Mouse (Mus musculus) lung, embryonic 15.5 days (tissue): ENCODE measurements at regions not wholly inside any gene's neighbourhood (a gene's known extent, or its start where the extent isn't known, plus 50 kb on each side); places are given as distances from the start of the nearest gene placed in this dataset.

ENCODE experiments used
- ATAC-seq: fragments of 200-750 bp; cut with Nextera tagmentation; 2 replicates; pipeline ENCODE4 v1.8.0; 2017; ENCODE audit warnings: moderate number of reproducible peaks, borderline replicate concordance; ENCODE audit not compliant: low FRiP score, low TSS enrichment; ENCODE audit errors: extremely low read depth
- H3K27ac ChIP-seq: fragments of 300-500 bp; sonication (generic); 2 replicates; pipeline ENCODE4 v1.5.1; 2015; ENCODE audit warnings: moderate library complexity, mild to moderate bottlenecking, inconsistent platforms
- H3K27me3 ChIP-seq: fragments of 300-500 bp; sonication (generic); 2 replicates; pipeline ENCODE4 v1.6.1; 2015; ENCODE audit warnings: inconsistent platforms
- H3K36me3 ChIP-seq: fragments of 300-500 bp; sonication (generic); 2 replicates; pipeline ENCODE4 v1.6.1; 2015; ENCODE audit warnings: inconsistent platforms
- H3K4me1 ChIP-seq: fragments of 300-500 bp; sonication (generic); 2 replicates; pipeline ENCODE4 v1.6.1; 2015; ENCODE audit warnings: inconsistent platforms
- H3K4me2 ChIP-seq: fragments of 300-500 bp; sonication (generic); 2 replicates; pipeline ENCODE4 v1.6.1; 2015; ENCODE audit warnings: inconsistent platforms, mild to moderate bottlenecking, moderate library complexity
- H3K4me3 ChIP-seq: fragments of 300-500 bp; sonication (generic); 2 replicates; pipeline ENCODE4 v1.5.1; 2015; ENCODE audit warnings: mild to moderate bottlenecking, inconsistent platforms
- H3K9ac ChIP-seq: fragments of 300-500 bp; sonication (generic); 2 replicates; pipeline ENCODE4 v1.6.1; 2015; ENCODE audit warnings: inconsistent platforms
- H3K9me3 ChIP-seq: fragments of 300-500 bp; sonication (generic); 2 replicates; pipeline ENCODE4 v1.6.1; 2016; ENCODE audit warnings: inconsistent platforms
- WGBS: fragments of 180-500 bp; shearing (Covaris S2); methylation state at CpG from one replicate; pipeline ENCODE4 v1.1.7; 2015; 5-methylcytosine and 5-hydroxymethylcytosine counted together

- no peak overlapping the region for H3K4me3 ChIP-seq
- WGBS: 78% methylated on average over 9 of the region's 9 CpGs
Measured at GRCm38 (mm10) chr2:114843696-114844388, 189.1 kb upstream of the Dph6 start.

DNA sequence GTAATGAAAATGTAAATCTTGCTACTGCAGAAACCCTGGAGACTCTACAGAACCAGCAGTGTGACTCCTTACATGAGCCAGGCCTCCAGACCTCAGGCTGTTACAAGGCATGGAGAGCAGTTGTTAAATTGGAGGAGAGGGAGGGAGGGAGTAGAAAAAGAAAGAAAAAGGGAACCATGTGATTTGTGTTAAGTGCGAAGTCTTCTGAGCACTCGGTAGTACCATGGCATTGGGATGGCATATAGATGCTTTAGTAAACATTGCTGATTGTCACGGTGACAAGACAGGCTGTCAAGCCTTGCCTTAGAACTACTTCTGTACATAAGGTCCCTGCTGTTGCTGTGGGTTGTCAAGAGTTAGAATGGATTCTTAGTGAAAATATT lies 189.6 kb upstream of the Dph6 start:
- Histone ChIP-seq H3K9me3 (no peaks in the 10 kb centered on the region), H3K4me1 (no peaks in the 10 kb centered on the region), H3K4me2 (no peak overlapping the region), H3K27ac (no peak overlapping the region), H3K27me3 (no peaks in the 10 kb centered on the region), H3K9ac (no peak overlapping the region), H3K36me3 (no peaks in the 10 kb centered on the region), H3K4me3 (no peak overlapping the region)
- WGBS: 67% methylated on average over 3 of the region's 3 CpGs
- ATAC-seq: no peak

More at GRCm38 (mm10) chr2:114843696-114844388, 189.1 kb upstream of the Dph6 start:
- Histone ChIP-seq H3K9me3 (no peaks in the 10 kb centered on the region), H3K9ac (no peak overlapping the region), H3K27me3 (no peaks in the 10 kb centered on the region), H3K4me1 (no peaks in the 10 kb centered on the region), H3K4me2 (no peak overlapping the region), H3K27ac (no peak overlapping the region), H3K36me3 (no peaks in the 10 kb centered on the region)
- ATAC-seq: no peak

- no peaks in the 10 kb centered on the region for H3K9me3 ChIP-seq
- 81% methylated on average over 5 of the region's 5 CpGs for WGBS
- no peaks in the 10 kb centered on the region for H3K27me3 ChIP-seq
- H3K4me2 ChIP-seq: no peak overlapping the region
- no peak overlapping the region for H3K4me3 ChIP-seq
- no peak for ATAC-seq
- H3K27ac ChIP-seq: no peak overlapping the region
- H3K36me3 ChIP-seq: no peaks in the 10 kb centered on the region
- H3K4me1 ChIP-seq: no peaks in the 10 kb centered on the region
- H3K9ac ChIP-seq: no peak overlapping the region
Measured at GRCm38 (mm10) chr2:114848439-114848838, 193.7 kb upstream of the Dph6 start.

DNA sequence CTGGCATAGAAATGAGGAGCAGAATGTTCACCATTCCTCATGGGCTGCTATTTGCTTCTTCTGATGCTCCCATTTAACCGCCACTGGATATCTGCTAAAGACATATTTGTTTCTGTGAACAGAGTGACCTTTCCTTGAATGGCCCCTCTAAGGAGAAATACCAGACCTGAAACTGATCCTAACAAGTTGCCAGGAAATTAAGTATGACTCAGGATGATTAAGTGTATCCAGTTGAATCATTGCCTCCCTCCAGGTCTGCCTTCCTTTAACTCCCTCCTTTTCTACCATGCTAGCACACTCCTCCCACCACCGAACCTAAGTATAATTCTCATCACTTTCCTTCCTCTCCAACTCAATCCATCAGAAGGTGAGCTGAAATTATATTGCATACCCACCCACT lies 194.2 kb upstream of the Dph6 start:
- Histone ChIP-seq H3K27me3 (no peaks in the 10 kb centered on the region), H3K9ac (no peak overlapping the region), H3K9me3 (no peaks in the 10 kb centered on the region), H3K4me1 (no peaks in the 10 kb centered on the region), H3K27ac (no peak overlapping the region), H3K36me3 (no peaks in the 10 kb centered on the region), H3K4me3 (no peak overlapping the region), H3K4me2 (no peak overlapping the region)
- WGBS: 72% methylated on average over 2 of the region's 2 CpGs
- ATAC-seq: no peak

- Histone ChIP-seq H3K9ac (no peak overlapping the region), H3K4me2 (no peak overlapping the region), H3K27me3 (no peaks in the 10 kb centered on the region), H3K4me1 (no peaks in the 10 kb centered on the region), H3K36me3 (no peaks in the 10 kb centered on the region), H3K4me3 (no peak overlapping the region), H3K27ac (no peak overlapping the region), H3K9me3 (no peaks in the 10 kb centered on the region)
- WGBS: 40% methylated on average over 13 of the region's 13 CpGs
- ATAC-seq: peak; percentile 52; the same call in 1 of the 2 replicates
Measured at GRCm38 (mm10) chr2:114853715-114854530, 199.2 kb upstream of the Dph6 start.

GRCm38 (mm10) chr2:114872272-114872671 lies 217.5 kb upstream of the Dph6 start:
- ATAC-seq: no peak
- 34% methylated on average over 7 of the region's 7 CpGs for WGBS
- Histone ChIP-seq H3K27ac (no peak overlapping the region), H3K9ac (no peak overlapping the region), H3K36me3 (no peaks in the 10 kb centered on the region), H3K4me2 (no peak overlapping the region), H3K27me3 (no peaks in the 10 kb centered on the region), H3K4me1 (no peaks in the 10 kb centered on the region), H3K9me3 (no peaks in the 10 kb centered on the region), H3K4me3 (no peak overlapping the region)

DNA sequence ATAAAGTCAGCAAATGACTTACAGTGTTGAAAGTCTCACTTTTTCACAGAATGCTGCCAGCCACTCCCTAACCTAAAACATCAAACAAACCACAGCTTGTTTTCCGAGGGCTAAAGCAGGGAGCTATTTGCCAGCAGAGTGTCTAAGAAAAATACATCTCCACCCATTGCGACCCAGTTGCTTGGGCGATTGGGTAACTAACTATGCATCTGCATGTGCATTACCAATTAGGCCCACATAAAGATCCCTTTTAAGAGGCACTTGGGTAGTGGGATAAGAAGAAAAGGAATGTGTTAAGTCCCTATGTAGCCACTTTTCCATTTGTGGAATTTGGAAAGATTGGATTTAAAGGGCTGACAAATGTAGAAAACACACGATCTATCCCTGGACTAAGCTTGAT lies 218.3 kb upstream of the Dph6 start:
- Histone ChIP-seq H3K27me3 (no peaks in the 10 kb centered on the region), H3K4me2 (no peak overlapping the region), H3K4me1 (no peaks in the 10 kb centered on the region), H3K9ac (no peak overlapping the region), H3K4me3 (no peak overlapping the region), H3K27ac (no peak overlapping the region), H3K36me3 (no peaks in the 10 kb centered on the region), H3K9me3 (no peaks in the 10 kb centered on the region)
- no peak for ATAC-seq
- WGBS: 64% methylated on average over 4 of the region's 4 CpGs

DNA sequence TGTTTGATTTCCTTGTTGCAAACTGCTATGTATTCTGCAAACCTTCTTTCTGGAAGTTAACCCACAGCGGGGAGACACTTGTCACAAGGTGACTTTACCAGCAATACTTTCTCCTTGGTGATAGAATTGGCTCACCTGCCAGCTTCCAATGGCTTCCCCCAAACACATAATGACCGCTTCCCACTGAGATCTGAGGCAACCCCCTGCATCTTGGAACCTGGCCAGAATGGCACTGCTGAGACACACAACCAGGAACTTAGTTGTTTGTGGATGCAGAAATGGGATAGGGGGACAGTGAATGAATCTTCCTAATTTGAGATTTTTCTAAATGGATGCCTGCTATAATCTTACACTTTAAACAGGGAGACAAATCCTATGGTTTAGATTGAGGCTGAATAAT lies 224.3 kb upstream of the Dph6 start:
- Histone ChIP-seq H3K4me2 (no peak overlapping the region), H3K9me3 (no peaks in the 10 kb centered on the region), H3K36me3 (no peaks in the 10 kb centered on the region), H3K4me1 (0 out of 2 replicates have a peak, but pooled peaks cover 3% of the 10 kb centered on the region), H3K27me3 (no peaks in the 10 kb centered on the region), H3K4me3 (no peak overlapping the region), H3K27ac (no peak overlapping the region), H3K9ac (no peak overlapping the region)
- 69% methylated on average over 2 of the region's 2 CpGs for WGBS
- no peak for ATAC-seq

DNA sequence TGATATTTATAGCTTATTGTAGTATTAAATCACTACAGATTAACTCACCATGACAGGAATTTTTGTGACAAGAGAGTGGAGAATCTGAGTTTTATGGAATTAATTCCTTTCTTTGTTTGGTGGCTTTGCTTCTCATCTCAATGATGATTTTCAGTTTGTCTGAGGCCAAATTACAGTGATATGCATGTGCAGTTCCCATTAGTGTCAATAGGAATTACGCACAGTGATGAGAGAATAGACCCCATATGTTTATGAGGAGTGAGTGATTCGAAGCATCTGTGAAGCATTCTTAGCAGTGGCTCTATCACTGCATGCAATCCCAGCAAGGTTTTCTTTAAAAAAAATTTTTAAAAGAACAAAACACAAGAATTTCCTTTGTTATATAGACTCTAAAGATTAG lies 225.0 kb upstream of the Dph6 start:
- no peak overlapping the region for H3K27ac ChIP-seq
- 49% methylated on average over 2 of the region's 2 CpGs for WGBS
- H3K9ac ChIP-seq: no peak overlapping the region
- H3K4me1 ChIP-seq: 0 out of 2 replicates have a peak, but pooled peaks cover 3% of the 10 kb centered on the region
- no peaks in the 10 kb centered on the region for H3K9me3 ChIP-seq
- ATAC-seq: no peak; the same call in 1 of the 2 replicates
- no peak overlapping the region for H3K4me2 ChIP-seq
- no peaks in the 10 kb centered on the region for H3K27me3 ChIP-seq
- H3K36me3 ChIP-seq: no peaks in the 10 kb centered on the region
- no peak overlapping the region for H3K4me3 ChIP-seq

DNA sequence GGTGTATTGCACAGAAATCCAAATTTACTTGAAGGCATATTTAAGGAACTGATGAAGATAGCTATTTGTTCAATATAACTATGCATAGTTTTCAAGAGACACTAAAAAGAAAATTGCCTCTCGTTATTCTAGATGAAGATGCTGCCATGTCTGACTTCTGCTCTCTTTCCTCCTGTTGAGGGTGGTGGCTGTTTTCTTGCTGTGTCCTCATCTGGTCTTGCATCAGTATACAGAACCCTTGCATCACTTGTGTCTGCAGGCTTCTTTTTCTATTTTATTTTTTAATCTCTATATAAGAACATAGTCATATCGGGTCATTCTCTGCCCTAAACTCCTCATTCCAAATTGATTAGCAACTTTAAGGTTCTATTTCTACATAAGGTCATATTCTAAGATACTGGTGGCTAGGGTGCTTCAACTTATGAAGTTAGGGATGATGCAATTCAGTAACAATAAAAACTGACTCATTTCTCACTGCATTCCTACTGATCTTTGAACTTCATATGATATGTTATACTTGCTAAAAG lies 231.0 kb upstream of the Dph6 start:
- Histone ChIP-seq H3K9ac (no peak overlapping the region), H3K27ac (no peak overlapping the region), H3K36me3 (no peaks in the 10 kb centered on the region), H3K4me1 (no peaks in the 10 kb centered on the region), H3K4me3 (no peak overlapping the region), H3K27me3 (no peaks in the 10 kb centered on the region), H3K4me2 (no peak overlapping the region), H3K9me3 (no peaks in the 10 kb centered on the region)
- WGBS: 87% methylated on average over 2 of the region's 2 CpGs
- no peak for ATAC-seq

DNA sequence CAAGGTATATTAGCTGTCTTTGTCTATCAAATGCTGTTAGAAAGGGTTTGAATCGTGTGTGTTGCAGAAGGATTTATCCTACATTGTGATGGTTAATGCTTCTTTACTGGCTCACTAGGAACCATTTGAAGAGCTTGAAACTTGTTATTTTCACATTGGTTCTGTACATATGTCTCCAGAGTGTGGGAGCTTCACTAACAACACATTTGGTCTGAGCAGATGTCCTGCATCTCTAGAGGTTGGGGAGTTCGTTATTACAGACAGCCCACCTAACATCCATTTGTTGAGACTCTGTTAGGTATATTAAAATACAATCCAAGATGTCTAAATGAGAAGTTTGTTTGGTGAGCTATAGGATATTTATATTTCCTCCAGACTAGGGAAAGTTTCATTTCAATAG lies 244.0 kb upstream of the Dph6 start:
- H3K4me3 ChIP-seq: no peak overlapping the region
- no peaks in the 10 kb centered on the region for H3K27me3 ChIP-seq

GRCm38 (mm10) chr2:114911845-114912500 lies 257.2 kb upstream of the Dph6 start:
- Histone ChIP-seq H3K4me3 (no peak overlapping the region), H3K4me1 (no peaks in the 10 kb centered on the region), H3K27ac (no peak overlapping the region), H3K4me2 (no peak overlapping the region), H3K9me3 (no peaks in the 10 kb centered on the region), H3K9ac (no peak overlapping the region), H3K27me3 (no peaks in the 10 kb centered on the region), H3K36me3 (no peaks in the 10 kb centered on the region)
- no peak for ATAC-seq
- 60% methylated on average over 7 of the region's 7 CpGs for WGBS

More for the DNA sequence above, 244.0 kb upstream of the Dph6 start:
- no peaks in the 10 kb centered on the region for H3K4me1 ChIP-seq
- no peak overlapping the region for H3K27ac ChIP-seq
- H3K36me3 ChIP-seq: no peaks in the 10 kb centered on the region
- H3K9me3 ChIP-seq: no peaks in the 10 kb centered on the region
- ATAC-seq: no peak
- no peak overlapping the region for H3K9ac ChIP-seq
- WGBS: 68% methylated on average over 2 of the region's 2 CpGs
- no peak overlapping the region for H3K4me2 ChIP-seq
